Mouse (Mus musculus) heart, postnatal 14 days (tissue): Measurements from ENCODE around the gene Hoxa9. TPM values are rescaled to one million over a fixed set of nuclear protein-coding genes. Genes with fewer than 3 reads are reported as not detected.

Experiments used
- DNase-seq, 2 experiments: peaks; one replicate each; pipeline ENCODE4 v3.0.0; 2021 to 2022
- intact Hi-C: fragments of 180-260 bp; cut with DNase I; formaldehyde crosslinking; loops from one replicate; pipeline ENCODE4 v1.15.1; 2025
- total RNA-seq, 2 experiments: library from RNA; stranded (reverse); gene quantifications; 2 replicates each; pipeline ENCODE4 v1.2.3; 2021

Hoxa9 gene
- total RNA-seq, 2 experiments from 2014 or later: not detected

GRCm38 (mm10) chr6:52246403-52246803, 15.5 kb upstream of the Hoxa9 start:
- intact Hi-C loops: no loop called here

GRCm38 (mm10) chr6:52245757-52246142, 14.9 kb upstream of the Hoxa9 start, which contains the start of gene Hoxa11:
Gene Hoxa11 (minus strand): TSS chr6:52245810.
- DNase-seq: no peak
- intact Hi-C loops: no loop called here

More at GRCm38 (mm10) chr6:52246403-52246803, 15.5 kb upstream of the Hoxa9 start:
- DNase-seq: no peak

- no peak for DNase-seq
- intact Hi-C loops: no loop called here
Observed at GRCm38 (mm10) chr6:52245040-52245756, 14.3 kb upstream of the Hoxa9 start.

- intact Hi-C loops: no loop called here
- DNase-seq: no peak
Observed at GRCm38 (mm10) chr6:52244471-52245039, 13.7 kb upstream of the Hoxa9 start.

- DNase-seq: no peak
- intact Hi-C loops: no loop called here
Observed at GRCm38 (mm10) chr6:52243681-52244121, 12.8 kb upstream of the Hoxa9 start.

GRCm38 (mm10) chr6:52242801-52243332, 12.0 kb upstream of the Hoxa9 start:
- DNase-seq: peak in 1 of 2 experiments; percentile 0
- intact Hi-C loops: no loop called here

GRCm38 (mm10) chr6:52241001-52241621, 10.2 kb upstream of the Hoxa9 start:
- DNase-seq: no peak

GRCm38 (mm10) chr6:52240389-52241000, 9.6 kb upstream of the Hoxa9 start, which contains the start of gene Hoxa10:
Gene Hoxa10 (minus strand): TSS chr6:52240854.
- intact Hi-C loops: no loop called here
- peak; percentile 78 to 86 for DNase-seq

More at GRCm38 (mm10) chr6:52241001-52241621, 10.2 kb upstream of the Hoxa9 start:
- intact Hi-C loops: no loop called here

- intact Hi-C loops: no loop called here
- no peak for DNase-seq
Observed at GRCm38 (mm10) chr6:52239625-52240388, 8.9 kb upstream of the Hoxa9 start.

- peak in 1 of 2 experiments; percentile 2 for DNase-seq
- intact Hi-C loops: no loop called here
Observed at GRCm38 (mm10) chr6:52238976-52239375, 8.1 kb upstream of the Hoxa9 start.

- DNase-seq: peak in 1 of 2 experiments; percentile 1
- intact Hi-C loops: no loop called here
Observed at GRCm38 (mm10) chr6:52238155-52238545, 7.3 kb upstream of the Hoxa9 start.

GRCm38 (mm10) chr6:52237346-52238154, 6.7 kb upstream of the Hoxa9 start:
- intact Hi-C loops: no loop called here
- DNase-seq: peak in 1 of 2 experiments; percentile 1

GRCm38 (mm10) chr6:52236806-52237205, 5.9 kb upstream of the Hoxa9 start:
- no peak for DNase-seq
- intact Hi-C loops: no loop called here

- intact Hi-C loops: no loop called here
- DNase-seq: no peak
Observed at GRCm38 (mm10) chr6:52235866-52236265, 5.0 kb upstream of the Hoxa9 start.

GRCm38 (mm10) chr6:52235267-52235666, 4.4 kb upstream of the Hoxa9 start:
- no peak for DNase-seq

GRCm38 (mm10) chr6:52234428-52235140, 3.7 kb upstream of the Hoxa9 start:
- peak in 1 of 2 experiments; percentile 1 for DNase-seq
- intact Hi-C loops: no loop called here

More at GRCm38 (mm10) chr6:52235267-52235666, 4.4 kb upstream of the Hoxa9 start:
- intact Hi-C loops: no loop called here

GRCm38 (mm10) chr6:52233546-52234427, 2.9 kb upstream of the Hoxa9 start:
- intact Hi-C loops: no loop called here
- DNase-seq: no peak
